Mouse (Mus musculus): ENCODE measurements at regions not wholly inside any gene's neighbourhood (a gene's known extent, or its start where the extent isn't known, plus 50 kb on each side); places are given as distances from the start of the nearest gene placed in this dataset.

DNA sequence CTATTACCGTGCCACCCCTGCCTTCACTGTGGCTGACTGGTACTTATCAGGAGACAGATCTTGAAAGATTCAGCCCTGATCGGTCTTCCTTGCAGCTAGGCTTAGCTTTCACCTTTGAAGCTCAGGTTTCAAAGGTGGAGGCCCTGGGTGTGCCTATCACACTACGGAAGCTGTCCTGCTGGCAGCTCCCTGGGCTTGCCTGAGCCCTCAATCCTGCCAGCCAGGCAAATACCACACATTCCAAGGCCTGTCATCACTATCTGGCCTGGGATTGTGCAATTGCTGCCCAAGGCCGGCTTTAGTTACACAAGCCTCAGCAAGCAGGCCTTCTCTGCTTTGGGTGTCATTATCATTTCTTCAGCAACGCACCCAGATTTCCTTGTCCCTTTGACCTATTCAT lies 390.6 kb upstream of the Mmadhc start:
- TF ChIP-seq CTCF (IDR thresholded peaks at IDR 0.05): no peak
- peak; percentile 28 for TF ChIP-seq EP300 (IDR thresholded peaks at IDR 0.05)

Measured in lung, postnatal 0 days (tissue).